8 mouse cellular contexts compared by ENCODE assay signal in the genomic region with DNA sequence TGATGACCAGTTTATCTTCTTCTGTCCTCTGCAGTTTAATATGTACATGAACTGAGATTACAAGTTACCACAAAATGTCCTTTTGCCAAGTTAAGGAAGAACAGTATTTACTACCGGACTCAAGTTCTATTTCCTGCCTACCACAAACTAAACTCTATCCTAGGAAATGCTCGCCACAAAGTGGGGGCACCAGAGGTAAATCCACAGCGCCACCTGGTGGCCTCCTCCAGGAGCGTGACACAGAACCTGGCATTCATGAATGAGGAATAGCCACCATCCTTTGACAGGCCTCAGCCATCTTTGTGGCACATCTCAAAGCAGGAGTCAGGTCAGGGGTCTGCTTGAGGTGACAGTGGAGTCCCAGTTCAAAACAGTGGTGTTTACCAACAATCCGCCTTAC. TPM values are rescaled to one million over a fixed set of nuclear protein-coding genes. Genes with fewer than 3 reads are reported as not detected.
DNase-seq lines count a peak whose midpoint lies in the region; ATAC-seq and TF ChIP-seq lines count a peak whose summit lies in the region.

No protein-coding gene starts in this region.

- H3K36me3 ChIP-seq in hindbrain, embryonic 10.5 days = peaks cover 60% of the 10 kb centered on the region
- H3K36me3 ChIP-seq in hindbrain, embryonic 13.5 days = peaks cover 27% of the 10 kb centered on the region
- H3K36me3 ChIP-seq in hindbrain, postnatal 0 days (ENCODE audit: insufficient read depth, low read length) = peaks cover 16% of the 10 kb centered on the region; the same call in 1 of the 2 replicates
- peaks cover 58% of the 10 kb centered on the region for H3K36me3 ChIP-seq in midbrain, embryonic 10.5 days
- peaks cover 12% of the 10 kb centered on the region for H3K36me3 ChIP-seq in small intestine, adult 2 months (ENCODE audit: control insufficient read depth, insufficient read depth, low read length)

- H3K9ac ChIP-seq in hindbrain, embryonic 13.5 days = no peak overlapping the region
- H3K9ac ChIP-seq in hindbrain, postnatal 0 days (replicated peaks; ENCODE audit: low read length) = no peak overlapping the region

- no peak for ATAC-seq in hindbrain, embryonic 13.5 days (ENCODE audit: low FRiP score)
- peak; percentile 81 for ATAC-seq in frontal cortex, adult (ENCODE audit: low TSS enrichment)
- ATAC-seq in hindbrain, postnatal 0 days = peak; percentile 73

- H3K9me3 ChIP-seq in hindbrain, embryonic 10.5 days = no peaks in the 10 kb centered on the region
- H3K9me3 ChIP-seq in hindbrain, embryonic 13.5 days = no peaks in the 10 kb centered on the region
- H3K9me3 ChIP-seq in hindbrain, postnatal 0 days (ENCODE audit: low read length) = no peaks in the 10 kb centered on the region
- H3K9me3 ChIP-seq in midbrain, embryonic 10.5 days (replicated peaks) = no peaks in the 10 kb centered on the region

- H3K27ac ChIP-seq in hindbrain, embryonic 10.5 days = no peak overlapping the region
- H3K27ac ChIP-seq in hindbrain, embryonic 13.5 days = no peak overlapping the region
- no peak overlapping the region for H3K27ac ChIP-seq in hindbrain, postnatal 0 days
- no peak overlapping the region for H3K27ac ChIP-seq in left cerebral cortex, adult 2 months
- H3K27ac ChIP-seq in midbrain, embryonic 10.5 days (replicated peaks) = no peak overlapping the region
- no peak overlapping the region for H3K27ac ChIP-seq in small intestine, adult 2 months (ENCODE audit: insufficient read depth, low read depth, low read length)

- peak; percentile 95 for TF ChIP-seq CTCF in hindbrain, postnatal 0 days (IDR thresholded peaks at IDR 0.05; ENCODE audit: low read depth)
- TF ChIP-seq CTCF in left cerebral cortex, adult 2 months (IDR thresholded peaks at IDR 0.05) = peak; percentile 86
- TF ChIP-seq CTCF in small intestine, adult 2 months (IDR thresholded peaks at IDR 0.05; ENCODE audit: extremely low read depth, insufficient read length, insufficient replicate concordance, low read depth, low read length) = peak; percentile 95; the same call in 1 of the 2 replicates

- peak; percentile 80 for DNase-seq in hindbrain, embryonic 10.5 days (ENCODE audit: low spot score)
- DNase-seq in cerebellum, adult 8-10 months = peak; percentile 47
- DNase-seq in hindbrain, postnatal 0 days (ENCODE audit: low spot score) = peak; percentile 87
- peak; percentile 51 to 69 for DNase-seq in left cerebral cortex, adult 2 months (ENCODE audit: extremely low spot score in 1 of 2, low spot score in 2 of 2)
- peak; percentile 83 for DNase-seq in midbrain, embryonic 10.5 days (ENCODE audit: low spot score)

- WGBS in hindbrain, embryonic 10.5 days = 29% methylated on average over 5 of the region's 5 CpGs
- WGBS in hindbrain, embryonic 13.5 days = 22% methylated on average over 5 of the region's 5 CpGs
- 17% methylated on average over 5 of the region's 5 CpGs for WGBS in hindbrain, postnatal 0 days
- WGBS in midbrain, embryonic 10.5 days = 27% methylated on average over 5 of the region's 5 CpGs
- WGBS in small intestine, adult 2 months = 18% methylated on average over 5 of the region's 5 CpGs

- H3K27me3 ChIP-seq in hindbrain, embryonic 10.5 days (ENCODE audit: insufficient read depth, poor library complexity, severe bottlenecking) = no peaks in the 10 kb centered on the region
- no peaks in the 10 kb centered on the region for H3K27me3 ChIP-seq in hindbrain, embryonic 13.5 days
- no peaks in the 10 kb centered on the region for H3K27me3 ChIP-seq in hindbrain, postnatal 0 days (ENCODE audit: insufficient read depth, low read length)
- H3K27me3 ChIP-seq in midbrain, embryonic 10.5 days (ENCODE audit: low read depth, poor library complexity, severe bottlenecking) = no peaks in the 10 kb centered on the region
- no peaks in the 10 kb centered on the region for H3K27me3 ChIP-seq in small intestine, adult 2 months (ENCODE audit: control insufficient read depth, insufficient read depth, low read length)

- H3K4me2 ChIP-seq in hindbrain, embryonic 13.5 days = no peak overlapping the region
- no peak overlapping the region for H3K4me2 ChIP-seq in hindbrain, postnatal 0 days (ENCODE audit: low read depth, low read length)

- H3K4me3 ChIP-seq in hindbrain, embryonic 10.5 days = no peak overlapping the region
- no peak overlapping the region for H3K4me3 ChIP-seq in hindbrain, embryonic 13.5 days
- H3K4me3 ChIP-seq in hindbrain, postnatal 0 days (ENCODE audit: low read length) = no peak overlapping the region
- no peak overlapping the region for H3K4me3 ChIP-seq in left cerebral cortex, adult 2 months
- no peak overlapping the region for H3K4me3 ChIP-seq in midbrain, embryonic 10.5 days
- no peak overlapping the region for H3K4me3 ChIP-seq in small intestine, adult 2 months (ENCODE audit: low read depth, low read length)

- TF ChIP-seq POLR2A in small intestine, adult 2 months (IDR thresholded peaks at IDR 0.05; ENCODE audit: low read depth, low read length) = no peak

- H3K4me1 ChIP-seq in hindbrain, embryonic 10.5 days (replicated peaks) = no peaks in the 10 kb centered on the region
- no peaks in the 10 kb centered on the region for H3K4me1 ChIP-seq in hindbrain, embryonic 13.5 days (replicated peaks)
- no peaks in the 10 kb centered on the region for H3K4me1 ChIP-seq in hindbrain, postnatal 0 days (ENCODE audit: insufficient read depth, low read length)
- H3K4me1 ChIP-seq in midbrain, embryonic 10.5 days = no peaks in the 10 kb centered on the region
- no peaks in the 10 kb centered on the region for H3K4me1 ChIP-seq in small intestine, adult 2 months (ENCODE audit: control insufficient read depth, insufficient read depth, insufficient read length, low read length)

- intact Hi-C loops in left cerebral cortex, adult 2 months (cut with DNase I) = loop anchor here (2.0 kb wide), 1 partner anchor 91 kb away; the partner anchor contains the start of gene Dll1

RNA-seq across cellular contexts. Expression of gene Psmb1, which starts 31.9 kb away (rescaled TPM):
- polyA plus RNA-seq in hindbrain, embryonic 10.5 days (2016; fragmentation: Nextera tagmentation; extraction: Ambion mirVana) = 291 TPM in 2 replicates
- 264 and 265 TPM in 2 replicates for polyA plus RNA-seq in hindbrain, embryonic 13.5 days (2015; fragmentation: Nextera tagmentation; extraction: Ambion mirVana)
- total RNA-seq in hindbrain, postnatal 0 days (2014; rRNA removed) = 91.8 and 101 TPM in 2 replicates
- polyA plus RNA-seq in hindbrain, postnatal 0 days (2015; fragmentation: Nextera tagmentation; extraction: Ambion mirVana) = 273 TPM in 2 replicates
- 100 to 1,000 TPM; 118 to 122 TPM for total RNA-seq in left cerebral cortex, adult 2 months (2021)
- 279 and 297 TPM in 2 replicates for polyA plus RNA-seq in midbrain, embryonic 10.5 days (2016; fragmentation: Nextera tagmentation; extraction: Ambion mirVana)
- polyA plus RNA-seq in small intestine, adult 2 months (2012; rRNA removed) = 27.0 and 54.2 TPM in 2 replicates

RNA-seq across cellular contexts. Expression of gene Tbp, which starts 32.0 kb away (rescaled TPM):
- 62.1 and 64.2 TPM in 2 replicates for polyA plus RNA-seq in hindbrain, embryonic 10.5 days (2016; fragmentation: Nextera tagmentation; extraction: Ambion mirVana)
- 57.3 and 62.7 TPM in 2 replicates for polyA plus RNA-seq in hindbrain, embryonic 13.5 days (2015; fragmentation: Nextera tagmentation; extraction: Ambion mirVana)
- total RNA-seq in hindbrain, postnatal 0 days (2014; rRNA removed) = 56.3 and 57.4 TPM in 2 replicates
- 40.6 and 42.8 TPM in 2 replicates for polyA plus RNA-seq in hindbrain, postnatal 0 days (2015; fragmentation: Nextera tagmentation; extraction: Ambion mirVana)
- total RNA-seq in left cerebral cortex, adult 2 months (2021) = 10 to 100 TPM; 29.3 to 32.2 TPM
- 67.7 and 71.9 TPM in 2 replicates for polyA plus RNA-seq in midbrain, embryonic 10.5 days (2016; fragmentation: Nextera tagmentation; extraction: Ambion mirVana)
- polyA plus RNA-seq in small intestine, adult 2 months (2012; rRNA removed) = 12.6 and 28.4 TPM in 2 replicates

RNA-seq across cellular contexts. Expression of gene Pdcd2, which starts 59.4 kb away (rescaled TPM):
- 49.8 and 51.1 TPM in 2 replicates for polyA plus RNA-seq in hindbrain, embryonic 10.5 days (2016; fragmentation: Nextera tagmentation; extraction: Ambion mirVana)
- polyA plus RNA-seq in hindbrain, embryonic 13.5 days (2015; fragmentation: Nextera tagmentation; extraction: Ambion mirVana) = 70.9 and 76.3 TPM in 2 replicates
- total RNA-seq in hindbrain, postnatal 0 days (2014; rRNA removed) = 51.5 and 68.4 TPM in 2 replicates
- polyA plus RNA-seq in hindbrain, postnatal 0 days (2015; fragmentation: Nextera tagmentation; extraction: Ambion mirVana) = 48.7 and 49.2 TPM in 2 replicates
- 10 to 100 TPM; 19.1 to 21.0 TPM for total RNA-seq in left cerebral cortex, adult 2 months (2021)
- polyA plus RNA-seq in midbrain, embryonic 10.5 days (2016; fragmentation: Nextera tagmentation; extraction: Ambion mirVana) = 47.1 and 52.9 TPM in 2 replicates
- 20.2 and 35.3 TPM in 2 replicates for polyA plus RNA-seq in small intestine, adult 2 months (2012; rRNA removed)
